Mouse (Mus musculus) T-helper 1 cell (primary cell): ENCODE measurements at regions not wholly inside any gene's neighbourhood (a gene's known extent, or its start where the extent isn't known, plus 50 kb on each side); places are given as distances from the start of the nearest gene placed in this dataset.

ENCODE experiments used
- in situ Hi-C: fragments of 300-600 bp; cut with MboI, MseI; formaldehyde crosslinking; loops from one replicate; pipeline ENCODE4 v1.15.1; 2025; ENCODE audit warnings: high pct_unique_total_duplicates

- in situ Hi-C loops: no loop called here
These were observed 54.3 kb upstream of the Haao start for GRCm38 (mm10) chr17:83902091-83902490.

- in situ Hi-C loops: no loop called here
These were observed 51.9 kb upstream of the Haao start for GRCm38 (mm10) chr17:83899588-83900152.

- in situ Hi-C loops: no loop called here
These were observed 50.8 kb upstream of the Haao start for GRCm38 (mm10) chr17:83898531-83898930.
